Mouse (Mus musculus) erythroblast, embryonic 14.5 days (primary cell): ENCODE measurements around the gene 3100002H09Rik. TPM values are rescaled to one million over a fixed set of nuclear protein-coding genes. Genes with fewer than 3 reads are reported as not detected.
A peak's percentile ranks its signal among the peaks of the same experiment; 100 is the strongest.

Experiments
- H3K27me3 ChIP-seq: 2 replicates; pipeline ENCODE4 v1.6.1; 2012; ENCODE audit warnings: inconsistent platforms; ENCODE audit not compliant: control insufficient read depth
- H3K36me3 ChIP-seq: 2 replicates; pipeline ENCODE4 v1.6.1; 2012; ENCODE audit warnings: mild to moderate bottlenecking, inconsistent platforms; ENCODE audit not compliant: control insufficient read depth
- H3K4me1 ChIP-seq: 2 replicates; pipeline ENCODE4 v1.6.1; 2012; ENCODE audit warnings: inconsistent platforms; ENCODE audit not compliant: control insufficient read depth
- H3K4me3 ChIP-seq: replicated peaks from 2 replicates; pipeline ENCODE3; 2012; ENCODE audit warnings: moderate library complexity, mild to moderate bottlenecking, inconsistent platforms
- H3K9me3 ChIP-seq: 2 replicates; pipeline ENCODE4 v1.6.1; 2012; ENCODE audit warnings: low read length, inconsistent platforms, mixed read lengths; ENCODE audit not compliant: control insufficient read depth
- GATA1 ChIP-seq: IDR thresholded peaks from 2 replicates; pipeline ENCODE4 v1.6.1; 2012; ENCODE audit warnings: low read length, inconsistent platforms, mixed read lengths
- TAL1 ChIP-seq: IDR thresholded peaks from 3 replicates; pipeline ENCODE4 v1.6.1; 2012; ENCODE audit warnings: low read length, inconsistent platforms, mixed read lengths
- polyA plus RNA-seq: library from polyadenylated mRNA; stranded (reverse); fragments of >175 nt; gene quantifications from 2 replicates; pipeline ENCODE4 v1.2.3, GENCODE M21; 2012

The 3100002H09Rik gene
- polyA plus RNA-seq, 1 experiment, result not detected

DNA sequence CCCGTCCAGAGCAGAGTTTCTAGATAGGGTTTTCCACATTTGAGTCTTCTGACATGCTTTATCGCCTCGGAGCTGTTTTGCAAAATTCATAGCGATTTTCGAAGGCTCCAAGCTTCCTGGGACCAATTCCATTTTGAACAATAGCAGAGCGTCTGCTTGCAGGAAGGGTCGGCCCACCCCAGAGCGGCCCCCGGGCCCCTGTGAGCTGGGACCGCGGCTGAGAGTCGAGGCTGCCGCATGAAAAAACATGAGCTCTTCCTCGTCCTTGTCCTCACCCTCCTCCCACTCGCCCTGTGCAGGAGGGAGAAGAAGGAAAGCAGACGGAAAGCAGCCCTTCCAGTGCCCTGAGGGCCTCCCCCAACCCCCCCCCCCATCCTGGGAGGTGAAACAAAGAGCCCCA lies 8.0 kb upstream of the 3100002H09Rik start:
- no peak for TF ChIP-seq TAL1
- no peak for TF ChIP-seq GATA1
- Histone ChIP-seq H3K27me3 (peaks cover 76% of the 10 kb centered on the region), H3K4me1 (peaks cover 11% of the 10 kb centered on the region)

DNA sequence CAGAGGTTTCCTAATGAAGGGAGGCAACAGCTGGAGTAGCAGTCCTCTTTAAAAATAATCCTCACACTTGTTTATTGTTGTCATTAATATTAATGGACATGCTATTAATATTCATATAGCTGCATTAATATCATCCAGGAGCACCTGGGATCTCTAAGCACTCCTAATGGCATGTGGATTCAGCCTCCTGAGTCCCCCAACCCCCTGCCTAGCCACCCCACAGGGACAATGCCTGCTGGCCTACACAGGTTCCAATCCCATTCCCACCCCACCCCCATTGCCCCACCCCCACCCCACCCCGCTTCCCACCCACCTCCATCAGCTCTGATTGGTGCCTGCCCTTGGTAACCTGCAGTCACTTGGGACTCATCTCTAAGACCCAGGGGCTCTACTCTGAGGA lies 6.0 kb upstream of the 3100002H09Rik start:
- Histone ChIP-seq H3K4me1 (peaks cover 13% of the 10 kb centered on the region), H3K4me3 (no peak overlapping the region), H3K36me3 (no peaks in the 10 kb centered on the region), H3K9me3 (no peaks in the 10 kb centered on the region), H3K27me3 (peaks cover 89% of the 10 kb centered on the region)
- TF ChIP-seq TAL1 (no peak), GATA1 (no peak)

More for the DNA sequence above, 8.0 kb upstream of the 3100002H09Rik start:
- Histone ChIP-seq H3K36me3 (no peaks in the 10 kb centered on the region), H3K4me3 (no peak overlapping the region), H3K9me3 (no peaks in the 10 kb centered on the region)

DNA sequence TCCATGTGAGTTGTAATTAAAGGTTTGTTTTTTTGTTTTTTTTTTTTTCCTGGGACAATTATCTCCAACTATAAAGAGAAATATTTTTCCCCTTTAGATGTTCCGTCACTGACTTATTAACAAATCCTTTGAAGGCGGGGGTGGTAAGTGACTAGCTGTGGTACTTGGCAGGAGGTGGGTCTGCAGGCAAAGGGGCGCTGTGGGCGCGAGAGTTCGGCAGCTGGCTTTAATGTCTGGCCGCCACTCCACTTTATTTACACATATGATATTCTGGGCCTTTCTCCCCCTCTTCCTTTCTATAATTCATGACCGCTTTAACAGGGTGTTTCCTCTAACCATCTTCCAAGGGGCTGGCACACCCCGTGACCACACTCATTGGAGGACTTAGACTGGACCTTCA lies 5.4 kb upstream of the 3100002H09Rik start:
- H3K27me3 ChIP-seq, result peaks cover 85% of the 10 kb centered on the region
- TF ChIP-seq TAL1 (no peak), GATA1 (no peak)
- no peaks in the 10 kb centered on the region for H3K9me3 ChIP-seq
- no peaks in the 10 kb centered on the region for H3K36me3 ChIP-seq
- H3K4me3 ChIP-seq, result no peak overlapping the region
- H3K4me1 ChIP-seq, result peaks cover 17% of the 10 kb centered on the region

DNA sequence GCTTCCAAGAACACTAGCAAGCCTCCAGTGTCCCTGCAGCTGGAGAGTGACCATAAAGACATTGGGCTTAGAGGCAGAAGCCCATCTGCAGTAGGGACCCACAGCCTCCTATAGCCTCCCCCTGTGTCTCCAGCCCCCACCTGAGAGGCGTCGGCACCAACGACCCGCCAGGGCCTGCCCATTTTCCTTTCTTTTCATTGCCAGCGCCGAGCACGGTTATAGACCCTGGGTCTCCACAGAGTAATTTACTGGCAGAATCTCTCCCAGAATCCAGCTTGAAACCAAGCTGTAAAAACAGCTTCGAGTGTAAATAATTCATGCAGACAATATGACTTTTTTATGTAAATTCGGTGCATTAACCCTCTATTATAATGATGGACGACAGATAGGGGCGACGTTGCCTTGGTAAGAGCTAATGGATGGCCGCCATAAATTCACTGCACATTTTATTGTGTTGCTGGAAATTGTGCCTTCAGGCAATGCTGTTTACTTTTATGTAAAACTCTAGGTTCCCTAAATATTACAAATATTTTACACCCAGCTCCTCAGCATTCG lies 4.9 kb upstream of the 3100002H09Rik start:
- H3K36me3 ChIP-seq, result no peaks in the 10 kb centered on the region

DNA sequence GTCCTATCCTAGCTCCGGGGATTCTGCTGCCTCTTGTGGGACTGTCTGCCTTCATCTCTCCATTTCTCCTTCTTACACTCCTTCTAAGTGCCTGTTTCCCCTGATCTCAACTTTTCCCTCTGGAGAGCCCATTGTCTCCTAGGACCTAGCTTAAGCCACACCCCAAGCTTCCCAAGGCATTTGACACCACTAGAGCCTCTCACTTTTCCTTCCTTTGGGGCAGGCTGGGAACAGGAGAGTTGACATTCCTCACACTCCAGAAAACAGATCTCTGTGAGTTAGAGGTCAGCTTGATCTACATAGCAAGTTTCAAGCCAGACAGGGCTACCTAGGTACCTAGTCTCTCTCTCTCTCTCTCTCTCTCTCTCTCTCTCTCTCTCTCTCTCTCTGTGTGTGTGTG lies 3.6 kb upstream of the 3100002H09Rik start:
- no peak overlapping the region for H3K4me3 ChIP-seq
- H3K27me3 ChIP-seq, result peaks cover 71% of the 10 kb centered on the region
- no peaks in the 10 kb centered on the region for H3K36me3 ChIP-seq
- TF ChIP-seq GATA1, result no peak
- TF ChIP-seq TAL1, result no peak
- no peaks in the 10 kb centered on the region for H3K9me3 ChIP-seq
- H3K4me1 ChIP-seq, result peaks cover 31% of the 10 kb centered on the region

More for the DNA sequence above, 4.9 kb upstream of the 3100002H09Rik start:
- TF ChIP-seq GATA1 (no peak), TAL1 (no peak)
- H3K9me3 ChIP-seq, result no peaks in the 10 kb centered on the region
- H3K27me3 ChIP-seq, result peaks cover 84% of the 10 kb centered on the region
- H3K4me3 ChIP-seq, result no peak overlapping the region
- H3K4me1 ChIP-seq, result peaks cover 22% of the 10 kb centered on the region

DNA sequence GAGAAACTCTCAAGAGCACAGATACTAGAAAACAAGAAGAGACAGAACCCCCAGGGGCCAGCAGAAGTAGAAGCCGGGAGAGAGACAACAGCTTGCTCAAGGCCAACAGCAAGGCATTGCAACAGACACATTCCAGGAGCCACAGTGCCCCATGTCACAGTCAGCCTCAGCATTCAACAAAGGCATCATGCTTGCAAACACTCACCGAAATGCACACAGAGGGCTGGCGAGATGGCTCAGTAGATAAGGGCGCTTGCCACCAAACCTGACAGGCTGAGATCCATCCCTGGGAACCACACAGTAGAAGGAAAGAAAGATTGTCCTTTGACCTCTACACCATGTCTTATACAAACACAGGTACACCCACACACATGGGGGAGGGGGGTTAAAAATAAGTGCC lies 1.2 kb upstream of the 3100002H09Rik start:
- H3K9me3 ChIP-seq, result no peaks in the 10 kb centered on the region
- no peak overlapping the region for H3K4me3 ChIP-seq
- peak; percentile 80 for TF ChIP-seq GATA1
- TF ChIP-seq TAL1, result no peak
- H3K27me3 ChIP-seq, result peaks cover 47% of the 10 kb centered on the region
- peaks cover 55% of the 10 kb centered on the region for H3K4me1 ChIP-seq
- H3K36me3 ChIP-seq, result peaks cover 2% of the 10 kb centered on the region; the same call in 1 of the 2 replicates

DNA sequence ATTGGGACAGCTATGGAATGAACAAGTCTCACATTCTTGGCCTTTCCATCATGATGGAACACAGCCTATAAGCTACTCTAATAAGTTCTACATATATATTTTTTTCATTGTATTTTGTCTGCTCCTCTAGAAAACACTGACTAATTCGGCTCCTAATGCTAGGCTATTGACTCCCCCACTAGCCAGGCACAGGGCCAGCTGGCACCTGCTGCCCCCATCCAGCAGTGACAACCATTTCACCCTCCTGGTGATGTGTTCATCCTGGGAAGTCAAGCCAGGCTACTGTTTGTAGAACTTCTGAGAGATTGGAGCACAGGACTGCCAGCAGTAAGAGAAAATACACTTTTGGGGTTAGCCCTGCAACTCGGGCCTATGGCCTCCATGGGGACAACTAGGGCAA lies 537 bp downstream of the 3100002H09Rik start:
- H3K4me3 ChIP-seq, result no peak overlapping the region
- H3K27me3 ChIP-seq, result peaks cover 32% of the 10 kb centered on the region
- peaks cover 4% of the 10 kb centered on the region; the same call in 1 of the 2 replicates for H3K36me3 ChIP-seq
- H3K9me3 ChIP-seq, result no peaks in the 10 kb centered on the region
- H3K4me1 ChIP-seq, result peaks cover 72% of the 10 kb centered on the region
- TF ChIP-seq GATA1, result no peak
- no peak for TF ChIP-seq TAL1

DNA sequence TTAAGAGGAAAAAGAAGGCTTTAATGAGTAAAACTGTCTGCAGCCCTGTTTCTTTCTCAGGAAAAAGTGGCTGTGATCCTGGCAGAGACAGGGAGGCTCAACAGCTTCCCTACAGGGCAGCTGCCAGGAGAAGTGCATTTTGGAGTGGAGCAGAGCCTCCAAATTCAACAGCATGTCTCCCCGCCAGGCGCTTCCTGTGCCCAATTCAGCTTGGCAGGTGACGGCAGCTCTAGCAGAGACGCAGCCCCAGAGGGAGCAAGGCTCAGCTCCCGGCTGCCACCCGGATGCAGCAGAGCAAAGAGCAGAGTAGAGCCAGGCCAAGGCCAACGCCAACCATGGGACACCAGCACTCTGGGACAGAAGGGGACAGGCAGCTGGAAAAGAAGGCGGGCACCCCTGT lies 3.4 kb downstream of the 3100002H09Rik start:
- H3K36me3 ChIP-seq, result peaks cover 4% of the 10 kb centered on the region; the same call in 1 of the 2 replicates
- TF ChIP-seq GATA1 (no peak), TAL1 (no peak)
- H3K9me3 ChIP-seq, result no peaks in the 10 kb centered on the region
- peaks cover 91% of the 10 kb centered on the region for H3K4me1 ChIP-seq
- peaks cover 33% of the 10 kb centered on the region for H3K27me3 ChIP-seq
- peak overlapping the region; percentile 63 for H3K4me3 ChIP-seq

DNA sequence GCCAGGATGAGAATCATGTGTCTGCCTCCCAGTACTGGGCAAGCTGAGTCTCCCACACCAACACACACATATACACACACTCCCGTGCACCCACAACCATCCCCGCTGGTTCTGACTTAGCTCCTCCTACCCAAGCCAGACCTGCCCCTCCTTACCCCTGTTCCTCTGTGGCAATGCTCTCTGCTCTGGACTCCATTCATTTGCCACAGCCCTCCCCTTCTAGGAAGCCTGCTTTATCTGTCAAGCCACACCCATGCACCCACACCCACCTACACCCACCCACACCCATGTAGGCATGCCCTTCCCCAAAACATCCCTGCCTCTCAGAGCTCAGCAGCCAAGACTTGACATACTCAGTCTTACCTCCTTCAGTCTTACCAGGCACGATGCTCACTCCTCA lies 4.4 kb downstream of the 3100002H09Rik start:
- Histone ChIP-seq H3K9me3 (no peaks in the 10 kb centered on the region), H3K4me3 (peak overlapping the region; percentile 63), H3K36me3 (peaks cover 4% of the 10 kb centered on the region; the same call in 1 of the 2 replicates), H3K4me1 (peaks cover 82% of the 10 kb centered on the region), H3K27me3 (peaks cover 32% of the 10 kb centered on the region)
- TF ChIP-seq TAL1, result 0 out of 3 replicates have a peak, but pooled peaks have one; percentile 34
- peak; percentile 59; the same call in 1 of the 2 replicates for TF ChIP-seq GATA1

DNA sequence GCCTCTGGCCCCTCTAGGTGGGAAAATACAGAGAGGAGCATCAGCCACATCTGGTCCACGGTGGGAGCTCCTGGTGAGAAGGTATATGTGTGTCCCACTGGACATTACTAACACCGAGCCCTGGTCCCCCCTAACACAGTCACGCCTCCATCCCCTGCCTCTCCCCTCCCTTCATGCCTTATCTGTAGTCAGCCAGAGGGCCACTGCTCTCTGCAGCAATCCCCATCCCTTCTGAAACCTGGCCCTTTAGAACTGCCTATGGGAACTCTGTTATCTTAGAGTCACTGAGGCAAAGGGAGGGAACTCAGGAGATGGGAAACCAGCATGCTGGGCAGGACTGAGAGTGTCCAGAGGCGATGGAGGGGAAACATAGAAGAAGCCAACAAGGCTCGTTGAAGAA lies 5.3 kb downstream of the 3100002H09Rik start:
- no peaks in the 10 kb centered on the region for H3K9me3 ChIP-seq
- H3K4me3 ChIP-seq, result peak overlapping the region; percentile 63
- peak; percentile 74 for TF ChIP-seq GATA1
- peak; percentile 65 for TF ChIP-seq TAL1
- H3K27me3 ChIP-seq, result peaks cover 36% of the 10 kb centered on the region
- peaks cover 74% of the 10 kb centered on the region for H3K4me1 ChIP-seq
- H3K36me3 ChIP-seq, result peaks cover 4% of the 10 kb centered on the region; the same call in 1 of the 2 replicates
